Mouse (Mus musculus): ENCODE results near the gene Gm4985. TPM values are rescaled to one million over a fixed set of nuclear protein-coding genes. Genes with fewer than 3 reads are reported as not detected.

The Gm4985 gene
- not detected in 2 replicates for polyA plus RNA-seq (2012; rRNA removed)

DNA sequence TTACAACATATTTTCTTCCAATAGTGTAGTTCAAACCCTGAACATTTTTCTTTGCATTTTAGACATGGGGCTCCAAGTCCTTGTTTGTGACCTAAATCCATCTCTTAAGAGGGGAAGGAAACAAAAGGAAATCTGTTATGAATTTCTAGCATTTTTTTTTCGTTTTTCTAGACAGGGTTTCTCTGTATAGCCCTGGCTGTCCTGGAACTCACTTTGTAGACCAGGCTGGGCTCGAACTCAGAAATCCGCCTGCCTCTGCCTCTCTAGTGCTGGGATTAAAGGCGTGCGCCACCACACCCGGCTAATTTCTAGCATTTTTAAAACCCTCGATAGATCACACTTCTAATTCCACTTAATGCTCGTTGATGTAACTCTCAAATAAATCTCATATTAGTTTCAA lies at the start of gene Gm4985:
Gene Gm4985 (minus strand): TSS at position 101 of the 400 bp plus-strand sequence.

Other genes with a start within 250 kb of the Gm4985 start
- gene Gm4907, start 76.4 kb downstream of the Gm4985 start, polyA plus RNA-seq (2012; rRNA removed), result not detected in 2 replicates

Data from central nervous system, embryonic 11.5 days (tissue).